Mouse (Mus musculus) liver, adult 2 months (tissue): Measurements from ENCODE around the gene Smc1b. TPM values are rescaled to one million over a fixed set of nuclear protein-coding genes. Genes with fewer than 3 reads are reported as not detected.

Experiments
- DNase-seq: peaks from one replicate; pipeline ENCODE4 v3.0.0-alpha.2; 2011; ENCODE audit warnings: low read depth, low spot score; ENCODE audit errors: extremely low read depth
- H3K27ac ChIP-seq: fragments of 200-500 bp; replicated peaks from 2 replicates; pipeline ENCODE4 v1.5.1; 2012; ENCODE audit warnings: low read depth, mild to moderate bottlenecking, control low read depth, inconsistent platforms, low read length; ENCODE audit not compliant: insufficient read depth
- H3K27me3 ChIP-seq: fragments of 200-500 bp; 2 replicates; pipeline ENCODE4 v1.6.1; 2012; ENCODE audit warnings: mild to moderate bottlenecking, moderate library complexity, low read length, inconsistent platforms; ENCODE audit not compliant: control insufficient read depth, insufficient read depth
- H3K36me3 ChIP-seq: fragments of 200-500 bp; 2 replicates; pipeline ENCODE4 v1.6.1; 2012; ENCODE audit warnings: low read length, inconsistent platforms; ENCODE audit not compliant: control insufficient read depth, insufficient read depth
- H3K4me1 ChIP-seq: fragments of 200-500 bp; 2 replicates; pipeline ENCODE4 v1.6.1; 2011; ENCODE audit warnings: low read length; ENCODE audit not compliant: control insufficient read depth, insufficient read depth
- H3K4me3 ChIP-seq: fragments of 200-500 bp; 2 replicates; pipeline ENCODE4 v1.5.1; 2011; ENCODE audit warnings: low read depth, mild to moderate bottlenecking, control low read depth, low read length, moderate library complexity; ENCODE audit not compliant: insufficient read depth
- H3K79me2 ChIP-seq: fragments of 200-500 bp; 2 replicates; pipeline ENCODE4 v1.6.1; 2012; ENCODE audit warnings: inconsistent platforms, mild to moderate bottlenecking, low read length, moderate library complexity; ENCODE audit not compliant: control insufficient read depth, insufficient read depth
- H3K9ac ChIP-seq: fragments of 200-500 bp; 2 replicates; pipeline ENCODE4 v1.6.1; 2012; ENCODE audit warnings: low read depth, mild to moderate bottlenecking, control low read depth, inconsistent platforms, low read length
- CTCF ChIP-seq: fragments of 200-500 bp; IDR thresholded peaks from 2 replicates; pipeline ENCODE4 v1.5.1; 2011; ENCODE audit warnings: low read depth, low read length, control low read depth
- POLR2A ChIP-seq: fragments of 200-500 bp; IDR thresholded peaks from 2 replicates; pipeline ENCODE4 v1.6.1; 2011; ENCODE audit warnings: low read length, control low read depth; ENCODE audit not compliant: insufficient read depth; ENCODE audit errors: extremely low read depth
- WGBS: fragments of 180-500 bp; shearing (Covaris S2); methylation state at CpG from one replicate; pipeline ENCODE4 v1.1.7; 2018; 5-methylcytosine and 5-hydroxymethylcytosine counted together
- polyA plus RNA-seq: library from polyadenylated mRNA; depleted of rRNA; stranded (reverse); fragments of >200 nt; gene quantifications from 2 replicates; pipeline ENCODE4 v1.2.3, GENCODE M21; 2012; rRNA removed
- total RNA-seq: library from RNA; depleted of rRNA; stranded (reverse); fragments of >200 nt; gene quantifications from 2 replicates; pipeline ENCODE4 v1.2.3, GENCODE M21; 2014; rRNA removed

Smc1b gene
- total RNA-seq (0.20 and 2.5 TPM in 2 replicates), polyA plus RNA-seq (0.01 TPM in 1 of 2 replicates, not detected in the other)

DNA sequence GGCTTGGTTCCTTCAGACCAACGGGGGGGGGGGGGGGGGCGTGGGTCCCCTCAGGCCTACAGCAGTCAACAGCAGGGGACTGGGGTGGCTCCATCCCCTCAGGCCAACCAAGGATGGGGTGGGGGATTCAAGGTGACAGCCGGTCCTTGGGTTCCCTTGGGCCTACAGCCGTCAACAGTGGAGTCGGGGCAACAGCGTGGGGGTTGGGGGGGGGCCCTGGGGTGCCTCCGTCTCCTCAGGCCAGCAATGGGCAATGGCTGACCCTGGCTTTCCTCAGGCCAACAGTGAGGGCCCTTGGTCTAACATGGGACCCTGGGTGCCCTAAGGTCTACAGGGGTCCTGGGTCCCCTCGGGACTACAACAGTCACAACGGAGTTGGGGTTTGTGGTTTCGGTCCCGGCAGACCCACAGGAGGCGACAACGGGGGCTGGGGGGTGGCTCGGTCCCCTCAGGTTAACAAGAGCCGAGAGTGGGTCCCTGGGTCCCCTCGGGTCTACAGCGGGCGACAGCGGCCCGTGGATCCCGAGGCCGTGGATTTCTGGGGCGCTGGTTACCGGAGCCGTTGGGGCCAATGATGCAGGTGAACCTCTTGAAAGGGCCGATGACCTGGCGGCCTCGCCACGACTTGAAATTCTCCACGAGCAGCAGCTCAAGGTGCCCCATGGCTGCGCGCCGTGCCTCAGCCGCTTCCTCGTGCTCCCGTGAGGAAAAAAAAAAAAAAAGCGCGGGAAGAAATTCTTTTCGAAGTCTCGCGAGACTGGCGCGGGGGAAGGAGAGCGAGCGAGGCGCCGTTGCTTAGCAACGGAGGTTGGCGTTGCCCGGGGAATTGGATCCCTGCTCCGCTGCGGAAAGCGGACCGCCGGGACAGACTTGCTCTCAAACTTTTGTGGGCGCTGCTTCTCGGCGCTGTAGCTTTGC, at the start of gene Smc1b, which contains the start of gene Ribc2:
Gene Smc1b, minus strand, starts transcription at position 690 of the 918 bp plus-strand sequence.
Gene Ribc2, plus strand, starts transcription at position 804 of the 918 bp plus-strand sequence.
- Histone ChIP-seq H3K4me1 (0 out of 2 replicates have a peak, but pooled peaks cover 2% of the 10 kb centered on the region), H3K9ac (no peak within 1 kb of the TSS), H3K79me2 (no peaks in the 10 kb centered on the region), H3K36me3 (no peaks in the 10 kb centered on the region), H3K4me3 (peak within 1 kb of the TSS; percentile 26; the same call in 1 of the 2 replicates), H3K27me3 (no peaks in the 10 kb centered on the region), H3K27ac (no peak within 1 kb of the TSS)
- no peak for TF ChIP-seq POLR2A
- TF ChIP-seq CTCF = no peak
- WGBS = 32% methylated on average over 57 of the region's 58 CpGs
- DNase-seq = peak; percentile 15

DNA sequence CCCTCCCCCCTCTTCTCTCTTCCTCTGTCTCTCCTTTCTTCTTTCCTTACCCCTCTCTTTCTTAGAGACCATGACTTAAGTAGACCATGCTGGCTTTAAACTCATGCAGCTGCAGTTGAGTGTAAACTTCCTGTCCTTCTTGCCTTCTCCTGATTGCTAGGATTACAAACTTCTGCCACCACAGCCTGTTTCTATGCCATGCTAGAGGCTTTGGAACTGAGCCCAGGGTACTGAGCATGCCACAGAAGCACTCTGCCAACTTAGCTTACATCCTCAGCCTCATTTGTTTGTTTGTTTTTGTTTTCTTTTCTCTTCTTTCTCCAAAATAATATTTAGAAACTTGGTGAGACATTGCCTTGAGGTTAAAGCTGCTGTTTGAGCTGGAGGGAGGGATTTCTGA, 48.6 kb upstream of the Smc1b start:
- TF ChIP-seq CTCF (no peak), POLR2A (no peak)
- Histone ChIP-seq H3K4me3 (no peak overlapping the region), H3K4me1 (no peaks in the 10 kb centered on the region), H3K9ac (no peak overlapping the region), H3K27ac (no peak overlapping the region), H3K36me3 (no peaks in the 10 kb centered on the region), H3K79me2 (no peaks in the 10 kb centered on the region), H3K27me3 (no peaks in the 10 kb centered on the region; the same call in 1 of the 2 replicates)
- DNase-seq = no peak

DNA sequence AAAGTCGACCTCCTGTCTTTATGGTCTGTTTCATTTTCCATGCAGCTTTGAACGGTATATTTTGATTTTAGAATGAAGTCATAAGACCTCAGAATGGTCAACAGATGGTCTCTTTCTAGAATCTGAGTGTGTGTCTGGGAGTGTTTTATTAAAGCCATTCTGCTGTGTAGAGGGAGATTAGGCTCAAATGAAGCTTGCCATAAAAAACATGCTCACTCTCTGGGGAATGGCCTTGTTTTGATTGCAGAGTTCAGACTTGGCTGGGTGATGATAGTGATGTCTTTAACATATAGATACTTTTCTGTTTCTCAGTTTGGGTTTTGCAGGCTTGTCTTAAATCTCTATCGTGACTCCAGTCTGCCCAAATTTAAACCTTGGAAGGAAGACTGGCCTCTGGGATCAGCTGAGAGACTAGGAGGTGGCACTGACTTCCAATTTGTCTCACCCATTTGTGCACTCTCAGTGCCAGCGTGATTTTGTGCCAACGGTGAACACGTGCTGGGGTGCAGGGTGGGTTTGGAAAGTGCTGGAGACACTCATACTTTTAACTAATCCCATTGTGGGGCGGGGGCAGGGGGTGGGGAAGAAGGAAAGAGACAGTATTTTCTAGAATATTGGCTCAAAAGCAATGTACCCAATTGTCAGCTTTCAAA, 47.9 kb upstream of the Smc1b start:
- no peaks in the 10 kb centered on the region for H3K79me2 ChIP-seq
- no peak for DNase-seq
- H3K27ac ChIP-seq = no peak overlapping the region
- no peak overlapping the region for H3K9ac ChIP-seq
- H3K4me1 ChIP-seq = no peaks in the 10 kb centered on the region
- H3K36me3 ChIP-seq = no peaks in the 10 kb centered on the region
- 77% methylated on average over 7 of the region's 7 CpGs for WGBS
- no peak overlapping the region for H3K4me3 ChIP-seq
- no peaks in the 10 kb centered on the region; the same call in 1 of the 2 replicates for H3K27me3 ChIP-seq
- TF ChIP-seq POLR2A (no peak), CTCF (no peak)

DNA sequence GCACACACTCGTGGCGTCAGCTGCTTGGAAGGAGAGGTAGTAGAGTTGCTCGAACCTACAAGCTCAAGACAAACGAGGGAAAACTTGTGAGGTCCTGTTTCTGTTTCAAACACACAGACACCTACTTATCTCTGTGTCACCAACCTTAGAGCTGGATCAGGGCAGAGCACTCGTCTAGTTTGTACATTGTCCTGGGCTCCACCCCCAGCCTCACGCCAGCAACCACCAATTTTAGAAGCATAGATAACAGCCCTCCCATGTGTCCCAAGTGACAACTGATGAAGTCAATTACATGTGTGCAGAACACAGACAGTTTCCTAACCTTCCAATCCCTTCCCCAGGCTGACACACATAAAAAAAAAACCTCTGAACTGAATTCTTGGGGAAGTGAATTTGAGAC, 46.4 kb upstream of the Smc1b start:
- Histone ChIP-seq H3K9ac (no peak overlapping the region), H3K4me1 (no peaks in the 10 kb centered on the region), H3K27ac (no peak overlapping the region), H3K27me3 (no peaks in the 10 kb centered on the region; the same call in 1 of the 2 replicates), H3K4me3 (no peak overlapping the region), H3K79me2 (no peaks in the 10 kb centered on the region), H3K36me3 (no peaks in the 10 kb centered on the region)
- WGBS = 54% methylated on average over 6 of the region's 6 CpGs
- DNase-seq = no peak
- TF ChIP-seq CTCF = no peak

- H3K4me1 ChIP-seq = no peaks in the 10 kb centered on the region
- TF ChIP-seq POLR2A = no peak
- no peak for TF ChIP-seq CTCF
- 81% methylated on average over 8 of the region's 8 CpGs for WGBS
- no peaks in the 10 kb centered on the region for H3K36me3 ChIP-seq
- no peak overlapping the region for H3K9ac ChIP-seq
- no peak overlapping the region for H3K27ac ChIP-seq
- no peaks in the 10 kb centered on the region; the same call in 1 of the 2 replicates for H3K27me3 ChIP-seq
- peak; percentile 65 for DNase-seq
- H3K79me2 ChIP-seq = no peaks in the 10 kb centered on the region
- no peak overlapping the region for H3K4me3 ChIP-seq
Measured at GRCm38 (mm10) chr15:85177576-85177975, 45.8 kb upstream of the Smc1b start.

DNA sequence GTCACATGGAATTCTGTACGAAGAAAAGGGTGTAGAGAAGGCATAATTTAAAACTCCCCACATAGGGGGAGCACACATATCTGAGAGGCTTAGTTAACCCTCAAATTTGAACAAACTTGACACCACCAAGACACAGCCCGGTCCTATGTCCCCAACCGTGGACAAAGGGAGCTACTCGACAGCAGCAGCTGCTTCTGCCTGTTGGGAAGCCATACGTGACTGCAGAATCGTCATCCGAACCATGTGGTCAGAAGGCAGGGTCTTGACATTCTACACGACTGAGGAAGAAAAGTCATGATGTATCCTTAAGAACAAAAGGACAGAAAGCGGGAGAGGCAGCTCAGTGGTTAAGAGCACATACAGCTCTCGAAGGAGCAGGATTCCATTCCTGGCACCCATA, 42.3 kb upstream of the Smc1b start:
- Histone ChIP-seq H3K27ac (no peak overlapping the region), H3K9ac (no peak overlapping the region), H3K36me3 (no peaks in the 10 kb centered on the region), H3K27me3 (no peaks in the 10 kb centered on the region), H3K4me3 (no peak overlapping the region), H3K79me2 (no peaks in the 10 kb centered on the region), H3K4me1 (no peaks in the 10 kb centered on the region)
- DNase-seq = no peak
- 76% methylated on average over 10 of the region's 10 CpGs for WGBS
- TF ChIP-seq CTCF (no peak), POLR2A (no peak)
